In the genomic region with DNA sequence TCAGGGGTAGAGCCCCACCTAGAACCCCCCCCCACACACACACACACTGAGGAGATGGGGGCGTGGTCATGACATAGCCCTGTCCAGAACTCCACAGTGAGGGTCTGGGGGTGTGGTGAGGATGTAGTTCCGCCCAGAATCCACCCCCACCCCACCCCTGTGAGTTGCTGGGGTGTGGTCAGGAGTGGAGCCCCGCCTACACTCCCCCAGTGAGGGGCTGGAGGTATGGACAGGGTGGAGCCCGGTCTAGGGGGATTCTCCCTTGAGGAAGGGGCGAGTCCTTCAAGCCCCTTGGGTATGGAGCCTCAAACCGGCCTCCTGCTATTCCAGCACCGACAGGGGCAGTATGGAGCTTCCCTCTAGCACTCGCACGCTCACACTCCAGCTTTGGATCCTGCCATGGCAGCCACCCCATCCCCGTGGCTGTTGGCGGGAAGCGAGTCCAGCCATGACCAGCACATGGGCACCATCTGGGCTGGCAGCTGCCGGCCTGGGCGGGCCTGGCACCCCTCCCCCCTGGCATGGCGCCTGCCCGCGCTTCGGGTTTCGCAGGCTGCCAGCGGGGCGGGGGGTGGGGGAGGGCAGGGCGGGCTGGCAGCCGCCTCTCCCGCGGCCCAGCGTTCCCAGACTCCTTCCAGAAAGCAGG, we compare ENCODE assay signal across 9 mouse cellular contexts. TPM values are rescaled to one million over a fixed set of nuclear protein-coding genes. Genes with fewer than 3 reads are reported as not detected.
DNase-seq lines count a peak whose midpoint lies in the region; ATAC-seq lines count a peak whose summit lies in the region.
"Had no signal": no experiment of that assay in that cellular context is flagged by ENCODE, and none has a peak within 500 bp of the region (broad histone marks: within the 10 kb centered on the region; RNA-seq: fewer than 3 reads in every experiment).

No protein-coding gene starts in this region.

- peak; percentile 66 to 70 for DNase-seq in urinary bladder, adult 18-20 months (ENCODE audit: low spot score in 2 of 2)
- DNase-seq in urinary bladder, postnatal 10 days (ENCODE audit: low spot score) = no peak
- peak; percentile 89 for DNase-seq in forebrain, embryonic 11.5 days (ENCODE audit: low spot score)
- no peak for DNase-seq in liver, embryonic 11.5 days (ENCODE audit: low spot score)
- DNase-seq in naive thymus-derived CD4-positive, alpha-beta T cell, adult 2 months (ENCODE audit: low read depth) = peak; percentile 38
- DNase-seq in testis, postnatal 14 days (ENCODE audit: low spot score) = peak; percentile 79

- H3K27ac ChIP-seq in forebrain, embryonic 11.5 days (ENCODE audit: low read depth, low read length) = peak overlapping the region; percentile 46
- peak overlapping the region; percentile 61 for H3K27ac ChIP-seq in heart, embryonic 13.5 days (replicated peaks)
- H3K27ac ChIP-seq in kidney, embryonic 16.5 days (ENCODE audit: low read length) = peak overlapping the region; percentile 85
- H3K27ac ChIP-seq in liver, embryonic 11.5 days (ENCODE audit: low read depth, low read length) = 0 out of 2 replicates have a peak overlapping the region, but pooled peaks have one; percentile 32

- peaks cover 36% of the 10 kb centered on the region for H3K4me1 ChIP-seq in forebrain, embryonic 11.5 days (replicated peaks; ENCODE audit: control insufficient read depth, insufficient read depth, low read length)
- peaks cover 80% of the 10 kb centered on the region for H3K4me1 ChIP-seq in heart, embryonic 13.5 days
- H3K4me1 ChIP-seq in kidney, embryonic 16.5 days (ENCODE audit: insufficient read depth, low read length) = peaks cover 73% of the 10 kb centered on the region
- peaks cover 57% of the 10 kb centered on the region for H3K4me1 ChIP-seq in liver, embryonic 11.5 days (replicated peaks; ENCODE audit: control insufficient read depth, insufficient read depth, low read length)

- ATAC-seq in forebrain, embryonic 11.5 days (replicated peaks; ENCODE audit: low FRiP score) = peak; percentile 83
- peak; percentile 17 for ATAC-seq in heart, embryonic 13.5 days (ENCODE audit: extremely low read depth, insufficient number of reproducible peaks, low FRiP score, low TSS enrichment)
- peak; percentile 59 for ATAC-seq in kidney, embryonic 16.5 days (ENCODE audit: low FRiP score, low TSS enrichment)
- peak; percentile 50 for ATAC-seq in liver, embryonic 11.5 days (replicated peaks; ENCODE audit: low FRiP score)

- no peaks in the 10 kb centered on the region for H3K27me3 ChIP-seq in forebrain, embryonic 11.5 days (ENCODE audit: control insufficient read depth, insufficient read depth, low read length)
- no peaks in the 10 kb centered on the region for H3K27me3 ChIP-seq in heart, embryonic 13.5 days (replicated peaks)
- H3K27me3 ChIP-seq in kidney, embryonic 16.5 days (ENCODE audit: insufficient read depth, low read length) = no peaks in the 10 kb centered on the region
- H3K27me3 ChIP-seq in liver, embryonic 11.5 days (replicated peaks; ENCODE audit: control insufficient read depth, insufficient read depth, low read length) = peaks cover 5% of the 10 kb centered on the region
- H3K27me3 ChIP-seq: CH12.LX had no signal

- peak overlapping the region; percentile 33 for H3K4me3 ChIP-seq in forebrain, embryonic 11.5 days (ENCODE audit: low read depth, low read length)
- H3K4me3 ChIP-seq in heart, embryonic 13.5 days = peak overlapping the region; percentile 45
- H3K4me3 ChIP-seq in kidney, embryonic 16.5 days (ENCODE audit: low read length) = peak overlapping the region; percentile 40
- peak overlapping the region; percentile 44 for H3K4me3 ChIP-seq in liver, embryonic 11.5 days (ENCODE audit: low read depth, low read length)

- H3K9ac ChIP-seq in forebrain, embryonic 11.5 days (ENCODE audit: low read length) = peak overlapping the region; percentile 55
- H3K9ac ChIP-seq in heart, embryonic 13.5 days = peak overlapping the region; percentile 82
- H3K9ac ChIP-seq in kidney, embryonic 16.5 days (replicated peaks; ENCODE audit: low read length) = peak overlapping the region; percentile 67
- H3K9ac ChIP-seq in liver, embryonic 11.5 days (ENCODE audit: low read depth, low read length) = peak overlapping the region; percentile 57

- WGBS in forebrain, embryonic 11.5 days = 2% methylated on average over 26 of the region's 26 CpGs
- 2% methylated on average over 26 of the region's 26 CpGs for WGBS in heart, embryonic 13.5 days
- 4% methylated on average over 24 of the region's 26 CpGs for WGBS in kidney, embryonic 16.5 days
- 3% methylated on average over 26 of the region's 26 CpGs for WGBS in liver, embryonic 11.5 days

- peak overlapping the region; percentile 73 for H3K4me2 ChIP-seq in forebrain, embryonic 11.5 days (ENCODE audit: low read depth, low read length, severe bottlenecking)
- peak overlapping the region; percentile 75 for H3K4me2 ChIP-seq in heart, embryonic 13.5 days
- H3K4me2 ChIP-seq in kidney, embryonic 16.5 days (replicated peaks; ENCODE audit: low read depth, low read length) = peak overlapping the region; percentile 63
- peak overlapping the region; percentile 82 for H3K4me2 ChIP-seq in liver, embryonic 11.5 days

- H3K9me3 ChIP-seq in forebrain, embryonic 11.5 days (ENCODE audit: control insufficient read depth, low read length) = no peaks in the 10 kb centered on the region
- H3K9me3 ChIP-seq in heart, embryonic 13.5 days = no peaks in the 10 kb centered on the region
- H3K9me3 ChIP-seq in kidney, embryonic 16.5 days (ENCODE audit: low read length) = no peaks in the 10 kb centered on the region
- H3K9me3 ChIP-seq in liver, embryonic 11.5 days (ENCODE audit: control insufficient read depth, low read length) = no peaks in the 10 kb centered on the region

- H3K36me3 ChIP-seq in forebrain, embryonic 11.5 days (ENCODE audit: control insufficient read depth, insufficient read depth, low read length) = no peaks in the 10 kb centered on the region; the same call in 1 of the 2 replicates
- H3K36me3 ChIP-seq in heart, embryonic 13.5 days = peaks cover 42% of the 10 kb centered on the region
- H3K36me3 ChIP-seq in kidney, embryonic 16.5 days (ENCODE audit: insufficient read depth, low read length) = peaks cover 18% of the 10 kb centered on the region; the same call in 1 of the 2 replicates
- no peaks in the 10 kb centered on the region for H3K36me3 ChIP-seq in liver, embryonic 11.5 days (ENCODE audit: control insufficient read depth, insufficient read depth, low read length)

RNA-seq across cellular contexts. Expression of a gene that starts 23.9 kb away (rescaled TPM):
- polyA plus RNA-seq in forebrain, embryonic 11.5 days (2014; fragmentation: Nextera tagmentation; extraction: Ambion mirVana) = 2.8 and 3.3 TPM in 2 replicates
- 2.7 and 3.1 TPM in 2 replicates for polyA plus RNA-seq in heart, embryonic 13.5 days (2015; fragmentation: Nextera tagmentation; extraction: Ambion mirVana)
- polyA plus RNA-seq in kidney, embryonic 16.5 days (2015; fragmentation: Nextera tagmentation; extraction: Ambion mirVana) = 42.7 and 44.1 TPM in 2 replicates
- polyA plus RNA-seq in liver, embryonic 11.5 days (2014; fragmentation: Nextera tagmentation; extraction: Ambion mirVana) = 3.8 and 4.5 TPM in 2 replicates

RNA-seq across cellular contexts. Expression of a gene that starts 27.9 kb away (rescaled TPM):
- 1.1 and 3.0 TPM in 2 replicates for polyA plus RNA-seq in forebrain, embryonic 11.5 days (2014; fragmentation: Nextera tagmentation; extraction: Ambion mirVana)
- polyA plus RNA-seq in heart, embryonic 13.5 days (2015; fragmentation: Nextera tagmentation; extraction: Ambion mirVana) = 0.82 and 1.1 TPM in 2 replicates
- 1.4 and 1.6 TPM in 2 replicates for polyA plus RNA-seq in kidney, embryonic 16.5 days (2015; fragmentation: Nextera tagmentation; extraction: Ambion mirVana)
- polyA plus RNA-seq in liver, embryonic 11.5 days (2014; fragmentation: Nextera tagmentation; extraction: Ambion mirVana) = 0.62 and 0.67 TPM in 2 replicates

RNA-seq across cellular contexts. Expression of a gene that starts 32.4 kb away (rescaled TPM):
- 3.0 and 3.5 TPM in 2 replicates for polyA plus RNA-seq in forebrain, embryonic 11.5 days (2014; fragmentation: Nextera tagmentation; extraction: Ambion mirVana)
- 2.1 and 2.3 TPM in 2 replicates for polyA plus RNA-seq in heart, embryonic 13.5 days (2015; fragmentation: Nextera tagmentation; extraction: Ambion mirVana)
- 5.0 and 5.2 TPM in 2 replicates for polyA plus RNA-seq in kidney, embryonic 16.5 days (2015; fragmentation: Nextera tagmentation; extraction: Ambion mirVana)
- 1.3 and 1.9 TPM in 2 replicates for polyA plus RNA-seq in liver, embryonic 11.5 days (2014; fragmentation: Nextera tagmentation; extraction: Ambion mirVana)

RNA-seq across cellular contexts. Expression of a gene that starts 32.5 kb away (rescaled TPM):
- polyA plus RNA-seq in forebrain, embryonic 11.5 days (2014; fragmentation: Nextera tagmentation; extraction: Ambion mirVana) = 61.0 and 66.3 TPM in 2 replicates
- polyA plus RNA-seq in heart, embryonic 13.5 days (2015; fragmentation: Nextera tagmentation; extraction: Ambion mirVana) = 69.7 and 73.6 TPM in 2 replicates
- polyA plus RNA-seq in kidney, embryonic 16.5 days (2015; fragmentation: Nextera tagmentation; extraction: Ambion mirVana) = 87.6 and 104 TPM in 2 replicates
- polyA plus RNA-seq in liver, embryonic 11.5 days (2014; fragmentation: Nextera tagmentation; extraction: Ambion mirVana) = 97.4 and 99.3 TPM in 2 replicates

RNA-seq across cellular contexts. Expression of a gene that starts 38.4 kb away (rescaled TPM):
- polyA plus RNA-seq in forebrain, embryonic 11.5 days (2014; fragmentation: Nextera tagmentation; extraction: Ambion mirVana) = 132 and 144 TPM in 2 replicates
- 72.2 and 78.1 TPM in 2 replicates for polyA plus RNA-seq in heart, embryonic 13.5 days (2015; fragmentation: Nextera tagmentation; extraction: Ambion mirVana)
- 111 and 115 TPM in 2 replicates for polyA plus RNA-seq in kidney, embryonic 16.5 days (2015; fragmentation: Nextera tagmentation; extraction: Ambion mirVana)
- polyA plus RNA-seq in liver, embryonic 11.5 days (2014; fragmentation: Nextera tagmentation; extraction: Ambion mirVana) = 74.0 and 75.9 TPM in 2 replicates

Comparison
In these comparisons a context has a peak if more than half of its experiments do, and no peak if none do; other contexts are left out.
1. DNase-seq: peak in urinary bladder, adult 18-20 months (2 of 2), forebrain, embryonic 11.5 days (single experiment), naive thymus-derived CD4-positive, alpha-beta T cell, adult 2 months (single experiment) and testis, postnatal 14 days (single experiment); none in urinary bladder, postnatal 10 days (single experiment) and liver, embryonic 11.5 days (single experiment).
2. ATAC-seq: peak in every context shown above with its lines; median percentile 83 in forebrain, embryonic 11.5 days; 59 in kidney, embryonic 16.5 days; 50 in liver, embryonic 11.5 days; 17 in heart, embryonic 13.5 days.
3. H3K27ac ChIP-seq: peak in every context shown above with its lines; median percentile 85 in kidney, embryonic 16.5 days; 61 in heart, embryonic 13.5 days; 46 in forebrain, embryonic 11.5 days; 32 in liver, embryonic 11.5 days.
4. Peak in every context shown above with its lines, with median percentiles within 50 percentile points of each other: H3K4me2 ChIP-seq, H3K4me3 ChIP-seq and H3K9ac ChIP-seq.